Mouse (Mus musculus) spleen, embryonic (tissue): ENCODE results near the gene Smarcd2.

ENCODE experiments used
- CTCF ChIA-PET: fragments of 350-600 bp; sonication (Branson Sonifier 250); formaldehyde crosslinking; loops from one replicate; lab custom pipeline; 2022; lab: Charles Lee

Gene Smarcd2

GRCm38 (mm10) chr11:106282452-106282851, 9.7 kb upstream of the Smarcd2 start:
- CTCF ChIA-PET = no interaction called here

GRCm38 (mm10) chr11:106276454-106276853, 3.7 kb upstream of the Smarcd2 start, which contains the start of gene Tcam1:
Gene Tcam1 (plus strand): TSS chr11:106276672.
- CTCF ChIA-PET = interaction anchor here (0.6 kb wide), 1 partner anchor 831 kb away, joined by 6 read pairs; no protein-coding TSS in a partner anchor

GRCm38 (mm10) chr11:106274971-106275411, 2.2 kb upstream of the Smarcd2 start:
- CTCF ChIA-PET = interaction anchor here (0.8 kb wide), 1 partner anchor 79 kb away, joined by 4 read pairs; no protein-coding TSS in a partner anchor

- CTCF ChIA-PET = interaction anchor here (0.6 kb wide), 1 partner anchor 44 kb away, joined by 12 read pairs; no protein-coding TSS in a partner anchor
Measured at GRCm38 (mm10) chr11:106274374-106274773, 1.6 kb upstream of the Smarcd2 start.

- CTCF ChIA-PET = interaction anchor here (0.6 kb wide), 1 partner anchor 45 kb away, joined by 12 read pairs; no protein-coding TSS in a partner anchor
Measured at GRCm38 (mm10) chr11:106273811-106274210, 1.0 kb upstream of the Smarcd2 start.

GRCm38 (mm10) chr11:106273311-106273684, 526 bp upstream of the Smarcd2 start:
- CTCF ChIA-PET = interaction anchor here (0.6 kb wide), 1 partner anchor 856 kb away, joined by 6 read pairs; no protein-coding TSS in a partner anchor

- CTCF ChIA-PET = interaction anchor here (0.7 kb wide), 1 partner anchor 13 kb away, joined by 3 read pairs; no protein-coding TSS in a partner anchor
Measured at GRCm38 (mm10) chr11:106271794-106272643, 753 bp downstream of the Smarcd2 start.

- CTCF ChIA-PET = interaction anchor here (0.7 kb wide), 1 partner anchor 13 kb away, joined by 3 read pairs; no protein-coding TSS in a partner anchor
Measured at GRCm38 (mm10) chr11:106271131-106271793, 1.5 kb downstream of the Smarcd2 start.

- CTCF ChIA-PET = no interaction called here
Measured at GRCm38 (mm10) chr11:106269060-106269431, 3.7 kb downstream of the Smarcd2 start.

GRCm38 (mm10) chr11:106268326-106269059, 4.3 kb downstream of the Smarcd2 start:
- CTCF ChIA-PET = interaction anchor here (0.6 to 0.7 kb wide), 3 partner anchors 31 to 75 kb away, joined by 4 to 8 read pairs (median 4); no protein-coding TSS in a partner anchor

- CTCF ChIA-PET = interaction anchor here (0.6 to 0.7 kb wide), 2 partner anchors 31 to 75 kb away, joined by 4 to 8 read pairs; no protein-coding TSS in a partner anchor
Measured at GRCm38 (mm10) chr11:106267871-106268270, 4.9 kb downstream of the Smarcd2 start.

GRCm38 (mm10) chr11:106267311-106267852, 5.4 kb downstream of the Smarcd2 start:
- CTCF ChIA-PET = no interaction called here

GRCm38 (mm10) chr11:106266431-106266830, 6.3 kb downstream of the Smarcd2 start:
- CTCF ChIA-PET = no interaction called here

- CTCF ChIA-PET = no interaction called here
Measured at GRCm38 (mm10) chr11:106265570-106265969, 7.2 kb downstream of the Smarcd2 start.

GRCm38 (mm10) chr11:106264988-106265387, 7.8 kb downstream of the Smarcd2 start:
- CTCF ChIA-PET = no interaction called here

GRCm38 (mm10) chr11:106263963-106264362, 8.8 kb downstream of the Smarcd2 start:
- CTCF ChIA-PET = interaction anchor here (0.6 kb wide), 1 partner anchor 884 kb away, joined by 6 read pairs; no protein-coding TSS in a partner anchor

- CTCF ChIA-PET = no interaction called here
Measured at GRCm38 (mm10) chr11:106260826-106261450, 11.8 kb downstream of the Smarcd2 start.

GRCm38 (mm10) chr11:106256775-106257174, 16.0 kb downstream of the Smarcd2 start:
- CTCF ChIA-PET = no interaction called here

- CTCF ChIA-PET = no interaction called here
Measured at GRCm38 (mm10) chr11:106255685-106256451, 16.9 kb downstream of the Smarcd2 start, which contains the start of the genes Ftsj3 and Psmc5. Gene Ftsj3 (minus strand): TSS chr11:106256079. Gene Psmc5 (plus strand): TSS chr11:106256154.
